Mouse (Mus musculus) cortical plate, adult 2 months (tissue): ENCODE results near the gene Ptpn13.

Experiments used
- CTCF ChIP-seq: fragments of 200-500 bp; IDR thresholded peaks from 2 replicates; pipeline ENCODE4 v1.5.1; 2011; ENCODE audit warnings: mild to moderate bottlenecking, control low read depth, low read length; ENCODE audit not compliant: insufficient read depth; ENCODE audit errors: extremely low read depth
- POLR2A ChIP-seq: fragments of 200-500 bp; IDR thresholded peaks from 2 replicates; pipeline ENCODE4 v1.6.1; 2011; ENCODE audit warnings: mild to moderate bottlenecking, low read length, control low read depth; ENCODE audit not compliant: insufficient read depth; ENCODE audit errors: extremely low read depth

- TF ChIP-seq CTCF (no peak), POLR2A (no peak)
Measured at GRCm38 (mm10) chr5:103516555-103516954, 91.6 kb downstream of the Ptpn13 start.
